Mouse (Mus musculus): Measurements from ENCODE around the gene Mrpl33.
A peak's percentile ranks its signal among the peaks of the same experiment; 100 is the strongest.
"Not testable (repeated sequence)": the region's sequence is repeated elsewhere in the genome, so short reads cannot be mapped to it uniquely, and the experiment has no call there.

GRCm38 (mm10) chr5:31588672-31589071, 8.1 kb upstream of the Mrpl33 start:
- TF ChIP-seq CTCF (IDR thresholded peaks at IDR 0.05; ENCODE audit: borderline replicate concordance, control insufficient read depth, extremely low read depth, insufficient read depth, low read length, poor library complexity) = 0 out of 2 replicates have a peak, but pooled peaks have one; percentile 26
- not testable (repeated sequence) for TF ChIP-seq POLR2A (IDR thresholded peaks at IDR 0.05; ENCODE audit: control insufficient read depth, extremely low read depth, insufficient read depth, low read length, poor library complexity)
